Mouse (Mus musculus): Measurements from ENCODE around the gene Spred3.

- no peak for TF ChIP-seq CTCF (IDR thresholded peaks at IDR 0.05; ENCODE audit: low read depth, low read length)
- TF ChIP-seq GATA1 (IDR thresholded peaks at IDR 0.05; ENCODE audit: borderline replicate concordance, low read length), result no peak
- no peak for TF ChIP-seq POLR2AphosphoS5 (IDR thresholded peaks at IDR 0.05; ENCODE audit: insufficient replicate concordance, low read depth, low read length)
These were observed 32.8 kb downstream of the Spred3 start for GRCm38 (mm10) chr7:29137429-29137828.

Measured in G1E (cell line).